In the genomic region with DNA sequence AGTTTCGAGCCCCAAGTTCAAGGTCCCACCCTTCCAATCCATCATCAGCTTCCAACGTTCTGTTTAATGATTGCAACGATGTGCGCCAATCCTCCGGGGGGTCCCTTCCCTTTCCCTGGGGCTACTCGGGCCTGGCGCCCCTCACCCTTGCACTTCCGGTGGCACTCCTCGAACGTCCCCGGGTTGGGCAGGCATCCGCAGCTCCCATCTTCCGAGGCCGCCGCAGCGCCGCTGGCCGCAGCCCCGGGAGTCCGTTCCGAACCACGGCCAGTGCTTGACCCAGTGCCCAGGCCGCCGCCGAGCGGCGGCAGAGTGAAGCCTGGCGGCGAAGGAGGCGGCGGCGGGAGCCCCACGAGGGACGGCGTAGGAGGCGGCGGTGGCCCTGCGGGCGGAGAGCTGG, we compare ENCODE assay signal across 8 mouse cellular contexts. TPM values are rescaled to one million over a fixed set of nuclear protein-coding genes. Genes with fewer than 3 reads are reported as not detected.
DNase-seq lines count a peak whose midpoint lies in the region; ATAC-seq and TF ChIP-seq lines count a peak whose summit lies in the region.

No protein-coding gene starts in this region.

- H3K36me3 ChIP-seq in heart, postnatal 0 days (replicated peaks; ENCODE audit: control insufficient read depth, insufficient read depth, low read length), result peaks cover 43% of the 10 kb centered on the region
- peaks cover 3% of the 10 kb centered on the region; the same call in 1 of the 2 replicates for H3K36me3 ChIP-seq in forebrain, embryonic 16.5 days (ENCODE audit: control insufficient read depth, insufficient read depth)

- H3K9ac ChIP-seq in heart, postnatal 0 days (replicated peaks; ENCODE audit: low read depth, low read length), result peak overlapping the region; percentile 87
- peak overlapping the region; percentile 90 for H3K9ac ChIP-seq in forebrain, embryonic 16.5 days (replicated peaks; ENCODE audit: low read depth, low read length)

- no peak for TF ChIP-seq CTCF in heart, postnatal 0 days (IDR thresholded peaks at IDR 0.05; ENCODE audit: low read depth)

- intact Hi-C loops in heart, postnatal 10 days (cut with DNase I), result no loop called here
- intact Hi-C loops in left cerebral cortex, postnatal 4 days (cut with DNase I), result no loop called here

- ATAC-seq in heart, postnatal 0 days (ENCODE audit: insufficient read depth, low read depth), result no peak
- ATAC-seq in forebrain, embryonic 16.5 days, result no peak

- no peak for DNase-seq in heart, postnatal 0 days (ENCODE audit: low spot score)
- DNase-seq in heart, postnatal 10 days, result no peak
- peak; percentile 29 for DNase-seq in NIH3T3 (ENCODE audit: low read depth)
- peak; percentile 28 for DNase-seq in mesoderm, embryonic 11.5 days (ENCODE audit: low read depth, low spot score)
- no peak for DNase-seq in layer of hippocampus, postnatal 36 days
- no peak for DNase-seq in right cerebral cortex, postnatal 25 days
- DNase-seq in left cerebral cortex, postnatal 4 days, result no peak

- TF ChIP-seq EP300 in heart, postnatal 0 days (IDR thresholded peaks at IDR 0.05; ENCODE audit: low read depth), result no peak

- WGBS in heart, postnatal 0 days, result under 1% methylated on average over 37 of the region's 39 CpGs
- under 1% methylated on average over 39 of the region's 39 CpGs for WGBS in forebrain, embryonic 16.5 days

- no peaks in the 10 kb centered on the region for H3K27me3 ChIP-seq in heart, postnatal 0 days (ENCODE audit: control insufficient read depth, insufficient read depth, low read length)
- no peaks in the 10 kb centered on the region for H3K27me3 ChIP-seq in forebrain, embryonic 16.5 days (replicated peaks; ENCODE audit: control insufficient read depth, insufficient read depth, low read length)

- peak overlapping the region; percentile 88 for H3K4me2 ChIP-seq in heart, postnatal 0 days (ENCODE audit: low read depth, low read length)
- peak overlapping the region; percentile 96 for H3K4me2 ChIP-seq in forebrain, embryonic 16.5 days (ENCODE audit: low read length)

- H3K27ac ChIP-seq in heart, postnatal 0 days (ENCODE audit: low read depth), result peak overlapping the region; percentile 79
- peak overlapping the region; percentile 62 for H3K27ac ChIP-seq in forebrain, embryonic 16.5 days (ENCODE audit: low read length)

- peak overlapping the region; percentile 74 for H3K4me3 ChIP-seq in heart, postnatal 0 days (ENCODE audit: low read depth, low read length)
- peak overlapping the region; percentile 94 for H3K4me3 ChIP-seq in forebrain, embryonic 16.5 days (replicated peaks; ENCODE audit: low read length)

- H3K9me3 ChIP-seq in heart, postnatal 0 days (replicated peaks; ENCODE audit: control insufficient read depth, low read length), result no peaks in the 10 kb centered on the region
- no peaks in the 10 kb centered on the region for H3K9me3 ChIP-seq in forebrain, embryonic 16.5 days (ENCODE audit: control insufficient read depth, low read length)

- peaks cover 8% of the 10 kb centered on the region; the same call in 1 of the 2 replicates for H3K4me1 ChIP-seq in heart, postnatal 0 days (ENCODE audit: control insufficient read depth, insufficient read depth)
- peaks cover 17% of the 10 kb centered on the region for H3K4me1 ChIP-seq in forebrain, embryonic 16.5 days (replicated peaks; ENCODE audit: control insufficient read depth, insufficient read depth, low read length)

RNA-seq across cellular contexts. Expression of a gene that starts 0.4 kb away (rescaled TPM):
- 170 and 172 TPM in 2 replicates for total RNA-seq in heart, postnatal 0 days (2014; rRNA removed; ENCODE audit: low replicate concordance)
- 164 and 166 TPM in 2 replicates for polyA plus RNA-seq in heart, postnatal 0 days (2015; fragmentation: Nextera tagmentation; extraction: Ambion mirVana)
- 100 to 1,000 TPM; 129 to 131 TPM for total RNA-seq in heart, postnatal 10 days (2021)
- 109 TPM in 2 replicates for polyA plus RNA-seq in forebrain, embryonic 16.5 days (2015; fragmentation: Nextera tagmentation; extraction: Ambion mirVana)
- 100 to 1,000 TPM; 110 to 115 TPM for total RNA-seq in layer of hippocampus, postnatal 36 days (2021)
- total RNA-seq in left cerebral cortex, postnatal 4 days (2021), result 100 to 1,000 TPM in 1 of 2 experiments, 10 to 100 TPM in 1; 95.8 to 104 TPM

RNA-seq across cellular contexts. Expression of a gene that starts 15.8 kb away (rescaled TPM):
- 369 and 373 TPM in 2 replicates for total RNA-seq in heart, postnatal 0 days (2014; rRNA removed; ENCODE audit: low replicate concordance)
- polyA plus RNA-seq in heart, postnatal 0 days (2015; fragmentation: Nextera tagmentation; extraction: Ambion mirVana), result 471 and 552 TPM in 2 replicates
- 100 to 1,000 TPM; 268 to 276 TPM for total RNA-seq in heart, postnatal 10 days (2021)
- 269 and 326 TPM in 2 replicates for polyA plus RNA-seq in forebrain, embryonic 16.5 days (2015; fragmentation: Nextera tagmentation; extraction: Ambion mirVana)
- 1,000 to 10,000 TPM; 2,147 to 2,303 TPM for total RNA-seq in layer of hippocampus, postnatal 36 days (2021)
- 100 to 1,000 TPM; 576 to 662 TPM for total RNA-seq in left cerebral cortex, postnatal 4 days (2021)

RNA-seq across cellular contexts. Expression of a gene that starts 22.4 kb away (rescaled TPM):
- total RNA-seq in heart, postnatal 0 days (2014; rRNA removed; ENCODE audit: low replicate concordance), result not detected in 2 replicates
- polyA plus RNA-seq in heart, postnatal 0 days (2015; fragmentation: Nextera tagmentation; extraction: Ambion mirVana), result 8.2 and 10.8 TPM in 2 replicates
- total RNA-seq in heart, postnatal 10 days (2021), result 10 to 100 TPM in 1 of 2 experiments, 1 to 10 TPM in 1; 5.2 to 14.7 TPM
- polyA plus RNA-seq in forebrain, embryonic 16.5 days (2015; fragmentation: Nextera tagmentation; extraction: Ambion mirVana), result 0.58 and 1.8 TPM in 2 replicates
- total RNA-seq in layer of hippocampus, postnatal 36 days (2021), result 1 to 10 TPM; 4.6 to 5.7 TPM
- 1 to 10 TPM; 2.1 to 3.6 TPM for total RNA-seq in left cerebral cortex, postnatal 4 days (2021)

RNA-seq across cellular contexts. Expression of a gene that starts 33.6 kb away (rescaled TPM):
- total RNA-seq in heart, postnatal 0 days (2014; rRNA removed; ENCODE audit: low replicate concordance), result not detected in 2 replicates
- polyA plus RNA-seq in heart, postnatal 0 days (2015; fragmentation: Nextera tagmentation; extraction: Ambion mirVana), result 0.18 TPM in 2 replicates
- not detected for total RNA-seq in heart, postnatal 10 days (2021)
- not detected in 2 replicates for polyA plus RNA-seq in forebrain, embryonic 16.5 days (2015; fragmentation: Nextera tagmentation; extraction: Ambion mirVana)
- not detected for total RNA-seq in layer of hippocampus, postnatal 36 days (2021)
- total RNA-seq in left cerebral cortex, postnatal 4 days (2021), result not detected

RNA-seq across cellular contexts. Expression of a gene that starts 33.6 kb away (rescaled TPM):
- 0.31 TPM in 1 of 2 replicates, not detected in the other for total RNA-seq in heart, postnatal 0 days (2014; rRNA removed; ENCODE audit: low replicate concordance)
- polyA plus RNA-seq in heart, postnatal 0 days (2015; fragmentation: Nextera tagmentation; extraction: Ambion mirVana), result not detected in 2 replicates
- total RNA-seq in heart, postnatal 10 days (2021), result not detected
- not detected in 2 replicates for polyA plus RNA-seq in forebrain, embryonic 16.5 days (2015; fragmentation: Nextera tagmentation; extraction: Ambion mirVana)
- not detected for total RNA-seq in layer of hippocampus, postnatal 36 days (2021)
- not detected for total RNA-seq in left cerebral cortex, postnatal 4 days (2021)

Comparison
In these comparisons a context has a peak if more than half of its experiments do, and no peak if none do; other contexts are left out.
1. DNase-seq: peak in NIH3T3 (single experiment) and mesoderm, embryonic 11.5 days (single experiment); none in heart, postnatal 0 days (single experiment), heart, postnatal 10 days (0 of 2), layer of hippocampus, postnatal 36 days (0 of 2), right cerebral cortex, postnatal 25 days (single experiment) and left cerebral cortex, postnatal 4 days (single experiment).